Mouse (Mus musculus): ENCODE results near the gene Atp8a2.
A peak's percentile ranks its signal among the peaks of the same experiment; 100 is the strongest.

Atp8a2 gene

DNA sequence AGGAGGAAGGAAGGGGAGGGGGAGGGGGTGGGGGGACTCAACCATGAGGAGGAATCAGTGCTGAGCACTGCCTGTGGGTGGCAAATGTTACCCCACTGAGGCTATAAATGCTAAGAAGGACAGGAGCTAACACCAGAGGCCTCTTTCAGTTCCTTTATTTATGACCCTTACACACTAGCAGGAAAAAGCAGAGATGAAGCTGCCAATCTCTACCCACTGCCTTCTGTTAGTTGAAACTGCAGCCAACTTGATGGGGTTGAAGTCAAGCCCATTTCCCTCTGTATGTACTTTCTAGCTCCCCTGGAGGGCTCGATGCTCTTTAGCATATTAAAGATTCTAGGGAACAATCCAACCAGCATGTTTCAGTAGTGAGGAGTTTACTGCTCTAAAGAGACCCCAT is 303.0 kb downstream of the Atp8a2 start:
- DNase-seq, result no peak

DNA sequence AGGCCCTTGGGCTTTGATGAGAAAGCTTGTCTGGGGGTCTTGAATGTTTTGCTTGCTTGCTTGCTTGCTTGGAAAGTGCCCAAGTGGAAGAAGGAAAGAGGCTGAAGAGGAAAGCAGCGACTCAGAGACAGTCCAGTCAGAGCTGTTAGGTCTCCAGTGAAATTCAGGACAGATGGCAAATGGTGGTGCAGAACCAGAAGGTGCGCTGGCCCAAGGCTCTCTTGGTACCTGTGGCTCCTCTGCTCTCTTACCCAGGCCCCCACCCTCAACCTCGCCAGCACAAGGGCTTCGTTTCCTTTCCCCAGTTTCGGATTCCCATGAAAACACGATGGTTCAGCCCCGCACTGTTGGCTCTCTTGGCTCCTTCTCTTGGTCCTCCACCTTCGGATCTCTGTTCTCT is 304.9 kb downstream of the Atp8a2 start:
- DNase-seq, result no peak

DNA sequence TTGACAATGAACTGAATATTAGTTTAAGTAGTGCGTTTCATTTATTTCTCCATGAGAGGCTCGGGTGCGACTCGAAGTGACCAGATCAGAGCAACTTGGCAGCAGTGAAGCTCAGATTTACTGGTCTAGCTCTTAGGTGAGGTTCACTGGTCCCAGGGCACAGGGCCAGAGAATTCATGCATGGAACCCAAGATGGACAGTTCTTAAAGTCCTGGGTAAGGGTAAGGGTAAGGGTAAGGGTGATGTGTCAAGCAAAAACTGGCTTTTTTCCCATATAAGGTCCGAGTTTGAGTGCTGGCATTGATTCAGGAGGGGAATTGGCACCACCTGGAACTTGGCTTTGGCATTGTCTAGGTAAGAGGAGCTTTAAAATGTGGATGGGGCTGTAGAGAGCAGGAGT is 305.5 kb downstream of the Atp8a2 start:
- no peak for DNase-seq

DNA sequence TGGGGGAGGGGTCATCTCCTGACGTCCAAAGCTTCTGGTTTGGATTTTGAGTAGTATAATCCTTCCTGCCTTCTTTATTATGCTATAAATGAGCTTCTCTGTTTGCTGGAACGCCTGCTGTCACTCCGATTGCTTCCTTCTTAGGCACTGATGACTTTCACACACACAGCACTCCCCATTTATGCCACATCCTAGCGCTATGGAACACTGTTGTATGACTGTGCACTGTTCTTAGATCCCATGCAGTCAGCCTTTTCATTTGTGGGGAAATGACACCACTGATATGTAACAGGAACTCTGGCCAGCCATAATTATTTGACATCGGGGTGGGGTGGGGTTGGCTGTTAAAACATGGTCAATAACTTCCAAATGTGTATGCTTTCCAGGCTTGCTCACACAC is 306.2 kb downstream of the Atp8a2 start:
- no peak for DNase-seq

DNA sequence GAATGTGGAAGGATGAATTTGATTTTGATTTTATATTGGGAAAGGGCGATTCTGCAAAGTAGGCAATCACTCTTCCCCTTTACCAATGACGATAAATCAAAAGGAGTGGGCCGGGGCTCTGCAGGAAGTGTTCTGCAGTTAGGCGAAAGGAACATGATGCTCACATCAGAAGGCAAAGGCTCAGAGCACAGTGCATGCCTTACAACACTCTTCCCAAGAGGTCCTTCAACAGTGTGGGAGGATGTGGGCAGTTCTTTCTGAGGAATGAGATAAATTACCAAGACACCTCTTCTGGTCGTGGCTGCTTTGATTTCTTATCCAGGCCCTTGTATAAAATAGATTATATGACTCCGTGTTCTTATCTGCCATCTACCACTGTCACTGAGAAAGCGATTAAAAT is 306.9 kb downstream of the Atp8a2 start:
- DNase-seq, result no peak

DNA sequence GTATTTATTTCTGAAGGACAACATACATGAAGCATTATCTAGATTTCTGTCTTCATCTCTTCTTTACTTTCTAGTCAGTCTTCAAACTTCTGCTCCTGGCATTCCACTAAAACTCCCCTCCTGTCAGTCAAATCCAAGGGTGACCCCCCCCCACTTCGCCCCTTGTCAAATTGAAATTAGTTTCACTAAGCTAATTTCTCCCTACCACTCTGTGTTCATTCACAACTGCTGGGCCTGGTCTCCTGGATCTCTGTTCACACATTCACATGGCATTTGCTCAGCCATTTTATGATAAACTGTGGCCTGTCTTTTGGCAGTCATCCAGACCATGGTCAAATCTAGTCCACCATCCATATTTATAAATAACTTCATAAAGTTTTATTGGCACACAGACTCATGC is 308.5 kb downstream of the Atp8a2 start:
- DNase-seq, result no peak

DNA sequence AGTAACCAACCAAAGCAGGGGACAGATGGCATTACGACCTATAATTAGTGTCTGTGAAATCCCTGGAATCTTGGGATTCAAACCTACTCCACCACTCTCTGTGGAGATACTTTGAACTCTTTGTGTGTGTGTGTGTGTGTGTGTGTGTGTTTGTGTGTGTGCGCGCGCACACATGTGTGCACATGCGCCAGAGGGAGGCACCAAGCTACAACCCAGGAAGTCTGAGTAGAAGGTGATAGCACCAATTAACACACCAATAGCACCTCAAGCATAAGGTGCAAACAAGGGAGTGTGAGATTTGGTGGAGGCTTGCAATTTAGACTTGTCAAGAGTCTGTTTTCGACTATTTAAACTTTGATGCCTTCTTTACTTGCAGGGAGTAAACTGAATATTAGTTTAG is 308.9 kb downstream of the Atp8a2 start:
- no peak for DNase-seq

DNA sequence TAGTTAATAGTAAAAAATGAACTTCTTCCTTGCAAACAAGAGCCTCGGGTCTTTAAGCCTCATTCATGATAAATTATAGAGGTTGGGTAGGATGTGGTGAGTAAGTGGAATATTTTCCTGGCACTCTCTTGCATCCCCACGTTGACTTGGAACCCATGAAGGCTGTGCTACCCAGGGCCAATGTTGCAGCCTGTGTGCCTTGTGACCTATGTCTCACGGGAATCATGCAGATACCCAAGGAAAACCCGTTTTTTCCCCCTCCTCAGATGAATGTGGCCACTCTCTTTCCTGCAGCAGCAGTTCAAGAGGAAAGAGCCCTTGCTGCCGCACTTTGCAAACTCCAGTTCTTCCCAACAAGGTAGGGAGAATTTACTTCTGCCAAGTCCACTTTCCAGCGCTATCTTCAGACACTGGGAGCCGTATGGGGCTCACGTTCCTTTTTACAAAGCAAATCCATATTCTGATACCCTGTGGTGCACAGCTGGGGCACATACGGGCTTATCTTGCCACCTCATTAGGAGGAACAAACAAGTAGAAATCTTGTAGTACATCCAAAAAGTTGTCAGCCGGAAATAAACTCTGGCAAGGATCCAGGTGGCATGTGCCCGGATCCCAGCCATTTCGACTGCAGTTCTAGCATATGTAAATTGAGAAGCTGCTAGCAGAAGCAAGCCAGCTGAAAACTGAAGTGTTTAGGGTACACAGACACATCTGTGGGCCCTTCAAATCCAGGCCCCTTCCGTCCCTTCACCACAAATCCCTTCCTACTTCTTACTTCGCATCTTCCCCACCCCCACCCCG is 309.7 kb downstream of the Atp8a2 start:
- peak; percentile 18 for DNase-seq

DNA sequence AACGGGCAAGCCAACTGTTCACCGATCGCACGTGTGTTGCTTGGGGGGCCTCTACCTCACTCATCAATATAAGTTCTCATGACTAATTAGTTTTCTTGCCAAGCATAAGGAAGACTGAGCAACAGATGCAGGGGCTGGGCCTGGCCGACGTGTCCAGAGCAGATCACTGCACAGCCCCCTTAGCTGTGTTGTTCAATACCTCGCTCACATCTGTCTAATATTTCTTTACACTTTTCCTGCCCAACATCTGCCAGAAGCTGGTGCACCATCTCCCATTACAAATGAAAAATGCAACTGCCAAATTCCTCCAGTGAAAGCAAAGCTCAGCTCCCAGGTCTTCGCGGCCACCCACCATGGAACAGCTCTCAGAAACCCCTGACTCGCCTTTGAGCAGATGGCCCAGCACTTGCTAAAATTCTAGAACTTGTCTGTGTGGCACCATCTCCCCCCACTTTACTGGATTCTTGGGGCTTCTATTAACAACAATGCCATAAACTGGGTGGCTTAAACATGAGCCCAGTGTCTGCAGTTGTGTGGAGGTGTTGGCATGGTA is 313.4 kb downstream of the Atp8a2 start:
- no peak for DNase-seq

DNA sequence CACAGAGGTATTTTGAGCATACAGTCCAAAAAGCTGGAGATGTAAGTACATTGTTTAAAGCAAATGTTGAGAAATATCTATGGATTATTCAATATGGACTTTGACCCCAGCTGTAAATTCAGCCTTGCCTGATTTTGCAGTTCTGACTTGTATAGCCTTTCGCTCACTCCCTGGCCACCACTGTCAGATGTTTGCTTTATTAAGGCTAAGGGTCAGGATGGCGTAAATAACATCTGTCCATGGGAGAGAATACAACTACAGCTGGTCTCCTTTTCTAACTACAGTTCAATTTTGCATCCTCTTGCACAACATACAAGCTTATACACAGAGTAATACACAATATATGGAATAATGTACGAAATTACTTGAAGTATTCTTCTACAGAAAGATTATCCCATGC is 316.1 kb downstream of the Atp8a2 start:
- no peak for DNase-seq

DNA sequence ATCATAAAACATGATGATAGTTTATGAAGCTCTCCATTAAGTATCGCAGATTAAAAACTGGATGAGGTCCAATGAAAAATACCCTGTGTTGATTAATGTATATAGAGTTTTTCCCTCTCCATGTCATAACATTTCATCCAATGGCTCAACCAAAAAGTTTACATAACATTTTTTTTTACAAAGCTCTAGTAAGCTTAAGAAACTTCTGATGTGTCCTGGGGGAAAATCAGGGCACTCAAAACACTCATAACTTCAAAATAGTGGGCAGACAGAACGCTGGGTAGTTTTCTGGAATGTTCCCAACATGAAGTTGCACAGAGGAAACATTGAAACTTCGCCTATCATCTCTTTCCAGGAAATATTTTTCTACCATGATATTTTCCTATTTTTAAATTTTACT is 318.7 kb downstream of the Atp8a2 start:
- no peak for DNase-seq

DNA sequence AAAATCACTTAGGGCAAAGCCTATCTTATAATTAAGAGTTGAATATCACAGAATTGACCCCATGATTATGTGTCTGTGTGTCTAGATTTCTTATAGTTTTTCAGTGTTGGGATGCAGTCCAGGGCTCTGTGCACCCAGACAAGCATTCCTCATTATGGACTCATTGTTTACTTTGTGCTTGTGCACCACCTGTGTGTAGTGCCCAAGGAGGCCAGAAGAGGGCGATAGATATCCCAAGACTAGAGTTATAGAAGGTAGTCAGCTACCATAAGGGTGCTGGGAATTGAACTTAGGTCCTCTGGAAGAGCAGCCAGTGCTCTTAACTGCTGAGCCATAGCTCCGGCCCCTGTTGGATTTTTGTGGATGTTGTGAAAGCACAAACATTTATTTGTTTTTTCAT is 320.5 kb downstream of the Atp8a2 start:
- DNase-seq, result no peak

DNA sequence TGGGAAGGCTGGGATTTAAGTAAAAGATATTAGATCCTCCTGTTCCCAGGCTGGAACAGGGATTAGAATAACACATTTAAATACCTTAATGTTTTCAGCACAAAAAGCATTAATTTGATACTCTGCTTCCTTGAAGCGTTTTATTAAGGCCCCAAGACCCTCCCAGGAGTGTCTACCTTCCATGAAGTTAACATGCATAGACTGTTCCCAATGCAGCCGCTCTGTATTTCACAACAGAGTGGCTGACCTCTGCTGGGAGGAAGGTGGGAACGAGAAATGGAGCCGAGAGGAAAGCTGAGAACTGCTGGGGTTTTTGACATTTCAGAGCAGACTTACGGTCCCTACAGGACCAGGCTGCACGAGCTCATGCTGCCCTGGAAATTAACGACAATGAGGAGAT is 328.6 kb downstream of the Atp8a2 start:
- no peak for DNase-seq

DNA sequence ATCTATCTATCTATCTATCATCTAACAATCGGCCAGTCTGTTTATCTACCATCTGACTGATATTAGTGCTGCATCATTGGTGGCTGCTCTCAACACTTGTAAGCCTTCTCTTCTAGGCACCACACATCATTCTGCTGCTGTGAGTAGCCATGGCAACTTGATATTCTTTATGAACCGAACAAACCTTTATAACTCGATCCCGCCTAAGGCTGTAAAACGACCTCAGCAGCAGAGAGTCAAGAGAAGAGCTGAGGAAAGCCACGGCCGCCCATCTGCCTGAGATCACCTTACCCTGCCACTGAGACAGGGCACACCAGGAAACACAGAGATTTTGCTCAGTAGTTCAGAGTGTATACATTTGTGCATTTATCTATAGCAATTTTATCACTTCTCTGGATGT is 329.2 kb downstream of the Atp8a2 start:
- DNase-seq, result no peak

DNA sequence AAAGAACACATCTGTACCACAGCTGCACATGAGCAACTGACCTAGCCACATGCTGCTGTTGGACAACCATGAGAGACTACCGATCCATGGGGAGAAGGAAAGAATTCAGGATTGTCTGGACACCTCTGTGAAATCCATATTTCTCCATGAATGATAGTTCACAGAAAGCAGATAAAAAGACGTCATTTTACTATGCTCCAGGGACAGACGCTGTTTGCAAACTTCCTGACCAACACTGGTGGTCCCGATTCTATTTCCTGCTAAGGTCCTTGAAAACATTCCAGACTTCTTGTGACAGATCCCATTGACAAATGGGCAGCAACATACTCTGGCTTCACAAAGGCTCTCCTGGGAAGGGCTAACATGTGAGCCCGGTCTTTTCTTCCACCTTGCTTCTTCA is 331.0 kb downstream of the Atp8a2 start:
- DNase-seq, result no peak

DNA sequence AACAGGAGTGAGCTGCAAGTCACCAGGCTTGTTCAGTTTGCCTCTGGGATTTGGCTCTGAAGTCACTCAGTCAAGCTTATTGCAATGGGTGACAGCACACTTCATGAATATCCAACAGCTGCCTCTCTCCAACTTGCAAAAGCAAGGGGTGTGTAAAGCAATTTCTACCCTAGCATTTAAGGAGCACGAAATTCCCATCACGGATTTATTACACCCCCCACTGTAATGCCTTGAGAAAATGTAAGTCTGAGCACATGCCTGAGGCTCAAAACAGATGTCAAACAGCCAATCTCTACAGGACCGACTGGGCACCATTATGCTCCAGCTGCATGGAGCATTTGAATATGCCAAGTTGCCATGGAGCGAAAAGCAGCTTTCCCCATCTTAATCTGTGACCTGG is 334.6 kb downstream of the Atp8a2 start:
- no peak for DNase-seq

DNA sequence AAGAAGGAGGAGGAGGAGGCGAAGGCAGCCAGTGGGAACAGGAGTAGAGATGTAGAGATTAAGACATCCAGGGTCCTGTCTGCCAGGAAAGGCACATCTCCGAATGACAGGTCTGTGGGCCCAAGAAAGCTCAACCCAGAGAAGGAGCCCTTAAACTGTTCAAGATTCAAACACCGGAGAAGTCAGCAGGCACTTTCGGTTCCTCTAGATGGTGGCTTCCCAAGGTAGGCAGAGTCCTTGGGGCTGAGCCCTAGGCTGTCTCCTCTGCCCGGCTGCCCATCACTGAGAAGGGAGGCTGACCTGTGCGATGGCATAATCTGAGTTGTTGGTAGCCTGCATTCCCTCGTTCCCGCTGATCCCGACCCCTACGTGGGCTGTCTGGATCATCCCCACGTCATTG is 337.1 kb downstream of the Atp8a2 start:
- no peak for DNase-seq

DNA sequence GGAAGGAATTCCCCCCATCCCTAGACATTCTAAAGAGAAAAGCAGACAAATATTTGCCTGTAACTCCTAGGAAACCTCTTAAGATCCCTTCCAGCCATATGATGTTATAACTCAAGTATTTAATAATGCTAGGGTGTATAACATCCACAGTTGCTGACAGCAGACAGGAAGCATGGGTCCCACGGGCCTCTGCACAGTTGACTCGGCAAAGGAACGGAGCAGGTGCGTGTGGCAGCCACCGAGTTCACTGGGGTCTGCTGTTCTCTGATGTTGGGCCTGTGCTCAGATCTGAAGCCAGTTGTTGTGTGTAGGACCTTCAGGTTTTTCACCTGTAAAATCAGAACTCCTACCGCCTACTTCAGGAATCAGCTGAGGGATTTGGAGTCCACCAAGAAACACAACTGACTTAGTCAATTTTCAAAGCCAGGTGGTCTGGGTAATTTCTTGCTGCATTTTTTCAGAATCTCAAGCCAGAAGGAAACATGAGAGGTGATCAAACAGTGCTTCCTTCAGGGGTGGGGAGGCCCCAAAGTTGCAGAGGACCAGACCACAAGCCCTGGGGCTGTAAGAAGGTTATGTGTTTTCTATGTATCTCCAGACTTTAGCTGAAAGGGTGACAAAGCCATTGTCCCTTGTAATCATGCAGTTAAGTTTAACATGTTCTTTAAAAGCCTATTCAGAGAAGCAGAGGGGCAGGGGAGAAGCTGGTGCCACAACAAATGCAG is 338.3 kb downstream of the Atp8a2 start:
- no peak for DNase-seq

DNA sequence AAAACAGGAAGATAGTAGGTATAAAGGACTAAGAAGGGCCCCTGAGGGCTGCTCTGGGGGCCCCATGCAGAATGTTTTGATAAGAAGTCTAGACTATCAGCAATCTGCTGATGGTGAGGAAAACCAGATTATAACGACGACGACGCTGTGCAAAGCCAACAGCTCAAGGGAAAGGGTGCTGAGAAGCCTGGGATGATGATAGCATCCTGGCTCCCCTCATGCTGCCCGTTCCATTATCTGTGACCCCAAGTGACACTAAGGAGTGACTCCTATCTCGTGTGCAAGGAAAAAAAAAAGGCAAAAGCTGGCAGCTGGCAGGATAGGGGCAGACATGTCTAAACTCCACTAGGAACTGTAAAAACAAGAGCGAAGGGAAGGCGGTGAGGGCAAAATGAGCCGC is 343.8 kb downstream of the Atp8a2 start:
- DNase-seq, result no peak

DNA sequence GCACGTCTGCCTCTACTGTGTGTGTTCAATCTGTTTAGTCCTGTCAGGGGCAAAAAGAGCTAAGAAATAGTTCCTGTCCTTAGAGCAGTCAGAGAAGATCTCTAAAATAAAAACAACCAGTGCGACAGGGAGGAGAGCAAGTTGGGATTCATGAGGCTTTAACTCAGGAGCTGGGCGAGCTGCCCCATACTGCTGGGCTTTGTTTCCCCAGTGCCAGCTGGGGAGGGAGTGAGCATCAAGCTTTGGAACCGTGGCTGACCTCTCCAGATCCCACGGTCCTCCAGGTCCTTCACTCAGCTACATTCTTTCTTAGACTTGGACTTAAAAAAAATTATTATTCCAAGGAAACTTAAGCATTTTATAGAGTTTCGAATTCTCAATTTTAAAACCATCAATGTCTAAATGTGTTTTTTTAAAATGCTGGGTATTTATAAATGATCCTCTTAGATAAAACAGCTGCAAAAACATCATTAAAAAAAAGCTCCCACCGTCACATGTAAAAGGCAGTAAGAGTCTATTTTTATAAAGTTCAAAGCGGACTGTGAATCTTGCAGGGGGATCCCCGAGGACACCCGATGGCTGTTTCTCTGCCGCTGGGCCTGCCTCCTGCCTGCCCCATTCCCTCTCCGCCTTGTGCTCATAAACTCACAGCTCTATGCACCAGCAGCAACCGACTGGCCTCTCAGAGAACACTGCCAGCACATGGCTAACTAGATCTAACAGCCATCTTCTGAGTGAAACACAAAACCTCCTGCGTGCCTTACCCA is 350.2 kb downstream of the Atp8a2 start:
- no peak for DNase-seq

DNA sequence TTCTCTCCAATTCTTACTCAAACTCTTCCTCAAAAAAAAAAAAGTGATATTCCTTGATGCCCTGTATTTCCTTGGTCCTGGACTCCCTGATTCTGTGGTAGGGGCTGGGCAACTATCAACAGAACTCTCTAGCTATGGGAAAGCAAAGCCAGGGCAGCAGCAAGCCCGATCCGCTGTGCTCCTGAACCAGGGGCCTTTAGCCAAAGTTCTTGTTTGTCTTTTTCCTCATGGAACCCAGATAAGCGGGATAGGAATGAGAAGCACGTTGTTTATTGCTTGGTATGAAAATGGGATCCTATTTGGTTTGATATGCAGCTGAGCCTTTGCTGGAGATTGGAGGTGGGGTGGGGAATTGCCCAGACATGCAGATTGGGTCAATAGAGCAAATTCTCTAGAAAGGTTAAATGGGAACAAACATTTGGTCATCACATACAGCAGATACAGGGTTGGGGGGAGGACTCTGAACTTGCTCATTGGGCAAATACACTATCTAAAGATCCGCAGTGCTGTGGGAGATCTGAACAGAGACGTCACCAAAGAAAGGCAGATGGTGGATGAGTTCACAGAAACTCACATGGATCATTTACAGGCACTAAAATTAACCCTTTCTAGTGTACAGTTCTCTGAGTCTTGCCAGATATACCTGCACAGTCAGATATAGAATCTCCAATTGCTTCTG is 353.6 kb downstream of the Atp8a2 start:
- no peak for DNase-seq

DNA sequence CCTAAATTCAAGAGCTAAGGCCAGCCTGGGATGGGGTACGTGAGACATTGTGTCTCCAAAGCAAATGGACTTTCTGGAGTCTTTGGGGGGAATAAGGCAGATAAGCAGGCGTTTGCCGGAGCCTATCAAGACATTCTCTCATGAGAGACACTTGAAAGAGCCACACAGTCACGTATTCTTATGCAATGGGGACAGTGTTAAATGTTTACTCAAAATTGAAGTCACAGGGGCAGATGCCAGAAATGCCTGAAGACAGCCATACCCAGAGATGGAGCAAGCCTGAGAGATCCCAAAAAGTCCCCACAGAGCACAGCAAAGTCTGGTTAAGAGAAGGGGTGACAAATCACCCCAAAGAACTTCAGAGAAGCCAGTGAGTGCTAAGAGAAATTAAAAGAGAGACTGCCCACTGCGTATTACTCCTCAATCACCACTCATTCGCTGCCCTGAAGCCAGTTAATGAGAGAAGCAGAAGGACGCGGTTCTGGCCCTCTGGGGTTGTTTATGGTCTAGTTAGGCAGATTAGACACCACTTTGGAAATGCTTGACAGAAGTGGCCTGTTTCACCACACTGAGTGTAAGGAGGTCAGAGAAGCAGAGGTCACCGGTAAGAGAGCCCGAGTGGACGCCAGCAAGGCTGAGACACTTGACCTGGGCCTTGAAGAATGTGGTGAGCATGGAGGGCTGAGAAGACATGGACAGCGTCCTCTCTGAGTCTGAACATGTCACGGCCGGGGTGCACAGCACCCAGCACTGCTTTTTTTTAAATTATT is 356.8 kb downstream of the Atp8a2 start:
- DNase-seq, result no peak

All from right cerebral cortex, postnatal 14 days (tissue).